Mouse (Mus musculus) kidney, postnatal 14 days (tissue): ENCODE measurements around the gene Gm20388.
"Not testable (repeated sequence)": the region's sequence is repeated elsewhere in the genome, so short reads cannot be mapped to it uniquely, and the experiment has no call there.

Source experiments
- DNase-seq: peaks from one replicate; pipeline ENCODE4 v3.0.0; 2022; ENCODE audit warnings: mixed read lengths

Gene Gm20388

DNA sequence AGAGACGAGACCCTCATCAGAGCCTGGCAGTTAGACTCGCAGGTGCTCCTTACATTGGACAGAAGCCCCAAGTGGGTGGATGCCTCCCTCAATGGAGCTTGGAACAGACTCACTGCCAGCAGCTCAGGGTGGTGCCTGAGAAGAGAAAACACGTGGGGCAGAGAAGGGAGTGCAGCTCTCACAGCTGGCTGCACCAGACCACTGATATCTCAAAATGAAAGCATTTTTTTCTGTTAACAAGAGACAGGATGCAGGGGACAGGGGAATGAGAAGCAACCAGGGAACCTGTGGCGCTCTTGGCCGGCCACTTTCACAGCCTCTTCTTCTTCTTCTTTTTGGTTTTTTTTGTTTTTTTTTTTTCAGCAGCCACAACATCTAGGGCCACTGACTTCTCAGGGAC, 3563.9 kb downstream of the Gm20388 start:
- not testable (repeated sequence) for DNase-seq

DNA sequence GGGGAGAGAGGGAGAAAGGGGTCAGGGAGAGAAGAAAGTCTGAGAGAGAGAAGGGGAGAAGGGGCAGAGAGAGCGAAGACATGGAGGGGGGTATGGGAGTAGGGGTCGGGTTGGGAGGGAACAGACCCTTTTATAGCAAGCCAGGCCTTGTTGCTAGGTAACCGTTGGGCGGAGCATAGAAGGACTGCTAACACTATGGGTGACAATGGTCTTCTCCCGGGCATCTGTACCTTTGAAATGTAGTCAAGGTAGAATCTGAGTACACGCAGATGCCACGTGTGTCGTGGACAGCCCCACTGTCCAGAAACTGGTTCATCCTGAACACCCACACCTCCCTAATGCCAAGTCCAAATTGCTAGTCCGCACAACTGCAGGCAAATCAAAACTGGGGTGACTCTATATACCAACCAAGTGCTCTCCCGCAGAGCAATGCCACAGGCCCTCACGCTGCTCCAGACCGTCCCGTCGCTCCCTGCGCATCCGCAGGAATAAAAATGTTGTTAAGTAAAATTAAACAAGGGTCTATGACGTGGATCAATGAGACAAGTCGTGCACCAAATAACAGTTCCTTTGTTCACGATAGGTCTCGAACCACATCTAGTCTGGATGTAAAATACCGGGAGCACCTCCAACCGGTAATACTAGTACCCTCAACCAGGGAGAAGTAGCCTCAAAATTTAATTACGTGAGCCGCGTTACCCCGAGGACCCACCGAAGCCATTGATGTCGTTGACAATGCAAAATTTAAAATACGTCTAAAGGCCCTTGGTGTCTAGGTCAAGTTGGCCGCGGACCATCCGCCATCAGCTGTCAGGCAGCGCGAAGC, 3566.5 kb downstream of the Gm20388 start:
- no peak for DNase-seq

- peak; percentile 97 for DNase-seq
These were observed 3567.2 kb downstream of the Gm20388 start, which contains the start of gene Afg3l1 for GRCm38 (mm10) chr8:123477737-123478258. Gene Afg3l1 (plus strand): TSS chr8:123477903.

- no peak for DNase-seq
These were observed 3568.0 kb downstream of the Gm20388 start for GRCm38 (mm10) chr8:123478456-123479218.

- no peak for DNase-seq
These were observed 3572.0 kb downstream of the Gm20388 start for GRCm38 (mm10) chr8:123482627-123483026.

- DNase-seq: no peak
These were observed 3580.8 kb downstream of the Gm20388 start for GRCm38 (mm10) chr8:123491280-123492075.

GRCm38 (mm10) chr8:123492898-123493297, 3582.3 kb downstream of the Gm20388 start:
- DNase-seq: no peak

DNA sequence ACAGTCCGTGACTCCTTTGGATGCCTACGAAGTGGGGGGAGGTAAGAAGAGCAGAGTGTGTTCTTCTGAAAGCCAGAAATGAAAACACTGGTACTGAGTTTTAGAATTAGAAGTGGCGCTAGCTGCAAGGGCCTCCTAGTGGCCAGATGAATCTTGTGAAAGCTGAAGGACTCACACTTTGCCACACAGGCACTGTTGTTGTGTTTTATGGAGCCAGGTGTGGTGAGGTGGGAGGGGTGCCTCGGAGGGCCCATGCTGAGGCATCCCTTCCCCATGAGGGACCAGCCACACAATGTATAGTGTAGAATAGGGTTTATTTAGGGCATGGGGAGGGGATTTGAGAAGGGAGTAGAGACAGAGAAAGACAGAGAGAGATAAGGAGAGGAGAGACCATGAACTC, 3587.1 kb downstream of the Gm20388 start:
- no peak for DNase-seq

DNA sequence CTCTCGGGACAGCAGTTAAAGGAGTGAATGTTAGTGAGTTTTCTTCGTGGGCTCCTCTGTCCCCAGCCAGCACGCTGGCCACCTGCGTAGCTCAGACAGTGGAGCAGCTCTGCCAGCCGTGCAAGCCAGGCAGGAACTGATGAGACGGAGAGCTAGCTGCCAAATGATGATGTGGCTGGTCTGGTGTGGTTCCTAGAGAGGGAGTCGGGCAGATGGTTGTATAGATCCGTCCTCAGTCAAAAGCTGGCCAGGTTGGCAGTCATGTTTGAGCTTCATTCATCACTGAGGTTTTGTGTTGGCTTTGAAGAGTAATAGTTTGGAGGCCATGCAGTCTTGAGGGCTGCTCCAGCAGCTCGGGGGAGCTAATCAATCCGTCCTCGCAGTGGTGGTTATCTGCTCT, 3588.3 kb downstream of the Gm20388 start:
- DNase-seq: no peak

DNA sequence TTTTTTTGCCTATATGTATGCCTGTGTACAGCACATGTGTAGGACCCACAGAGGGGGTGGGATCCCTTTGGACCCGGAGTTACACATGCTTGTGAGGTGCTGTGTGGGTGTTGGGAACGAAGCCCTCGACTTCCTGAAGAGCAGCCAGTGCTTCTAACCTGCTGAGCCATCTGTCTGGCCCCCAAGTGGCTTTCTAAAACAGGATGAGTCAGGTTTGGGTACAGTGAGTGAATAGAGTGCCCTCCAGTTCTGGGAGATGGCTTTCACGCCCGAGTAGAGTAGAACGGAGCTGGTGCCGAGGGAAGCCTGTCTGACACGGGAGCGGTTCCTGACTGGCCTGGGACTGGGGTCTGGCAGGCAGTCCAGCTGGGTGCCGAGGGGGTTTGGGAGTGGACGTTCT, 3588.9 kb downstream of the Gm20388 start:
- no peak for DNase-seq

GRCm38 (mm10) chr8:123502192-123502591, 3591.6 kb downstream of the Gm20388 start:
- DNase-seq: no peak

DNA sequence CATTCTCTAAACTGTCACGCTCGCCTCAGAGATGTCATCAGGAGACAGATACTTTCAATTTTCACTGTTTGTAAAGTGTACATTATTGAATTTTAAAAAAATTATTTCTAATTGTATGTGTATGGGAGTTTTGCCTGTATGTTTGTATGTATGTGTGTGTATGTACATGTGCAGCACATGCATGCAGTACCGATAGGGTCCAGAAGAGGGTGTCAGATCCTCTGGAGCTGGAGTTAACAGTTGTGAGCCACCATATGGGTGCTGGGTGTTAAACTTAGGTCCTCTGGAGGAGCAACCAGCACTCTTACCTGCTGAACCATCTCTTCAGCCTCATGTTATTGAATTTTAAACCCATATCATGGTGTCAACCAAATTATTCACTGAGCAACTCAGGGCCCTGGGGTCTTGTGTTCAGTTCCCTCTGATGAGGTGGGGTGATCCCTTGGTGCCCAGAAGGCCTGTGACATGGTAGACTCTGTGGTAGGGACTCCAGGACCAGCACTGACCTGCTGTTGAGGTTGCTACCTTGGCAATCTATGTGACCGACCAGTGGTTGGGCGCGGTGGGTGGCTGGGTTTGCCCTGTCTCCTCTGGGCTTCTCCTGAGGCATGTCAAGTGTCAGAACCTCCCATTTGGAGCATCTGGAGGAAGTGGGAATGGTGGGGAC, 3593.3 kb downstream of the Gm20388 start:
- DNase-seq: no peak

DNA sequence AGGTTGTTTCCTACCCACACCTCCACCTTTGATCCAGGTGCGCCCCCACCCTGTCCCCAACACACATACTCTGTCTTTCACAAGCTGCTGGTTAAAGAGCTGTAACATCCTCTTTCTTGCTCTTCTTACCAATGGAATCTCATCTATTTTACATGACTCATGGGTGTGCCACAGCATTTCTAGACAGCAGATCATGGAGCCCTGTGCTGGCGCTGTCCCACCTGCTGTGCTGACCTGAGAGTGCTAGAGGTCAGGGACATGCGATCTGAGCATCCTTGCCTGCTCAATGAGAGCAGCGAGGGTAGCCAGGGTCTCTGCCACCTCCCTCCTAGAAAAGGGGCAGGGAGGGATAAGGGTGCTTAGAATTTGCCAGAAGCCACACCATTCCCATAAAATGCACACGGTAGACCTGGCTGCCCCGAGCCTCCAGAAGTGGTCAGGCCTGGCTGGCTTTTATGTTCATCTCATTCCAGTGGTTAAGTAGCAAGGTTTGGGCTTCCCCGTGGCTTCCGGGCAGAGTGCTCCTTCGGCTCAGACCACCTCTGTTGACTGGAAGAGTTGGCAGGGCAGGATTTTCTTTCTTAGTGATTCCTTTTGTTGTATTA, 3594.1 kb downstream of the Gm20388 start:
- no peak for DNase-seq

GRCm38 (mm10) chr8:123505267-123505666, 3594.6 kb downstream of the Gm20388 start:
- DNase-seq: no peak

GRCm38 (mm10) chr8:123505695-123506094, 3595.1 kb downstream of the Gm20388 start:
- DNase-seq: no peak

GRCm38 (mm10) chr8:123507153-123507552, 3596.5 kb downstream of the Gm20388 start:
- DNase-seq: no peak

DNA sequence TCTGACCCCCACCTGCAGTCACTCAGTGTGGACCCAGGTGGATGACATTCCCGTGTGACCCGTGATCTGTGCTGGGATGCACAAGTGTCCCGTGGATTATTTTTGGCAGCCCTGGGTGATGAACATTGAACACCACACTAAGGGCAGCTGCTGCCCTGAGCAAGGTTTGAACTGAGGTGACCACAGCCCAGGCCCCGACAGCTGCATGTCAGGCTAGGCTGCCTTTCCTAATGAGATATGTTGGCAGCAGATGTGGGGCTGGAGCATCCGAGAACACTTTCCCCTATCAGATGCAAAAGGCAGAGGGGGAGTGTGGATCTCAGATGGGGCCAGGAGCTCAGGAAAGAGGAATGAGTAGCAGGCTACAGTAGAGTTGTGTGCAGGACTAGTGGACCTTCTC, 3600.2 kb downstream of the Gm20388 start:
- no peak for DNase-seq

- DNase-seq: no peak
These were observed 3603.5 kb downstream of the Gm20388 start for GRCm38 (mm10) chr8:123514136-123514535.

DNA sequence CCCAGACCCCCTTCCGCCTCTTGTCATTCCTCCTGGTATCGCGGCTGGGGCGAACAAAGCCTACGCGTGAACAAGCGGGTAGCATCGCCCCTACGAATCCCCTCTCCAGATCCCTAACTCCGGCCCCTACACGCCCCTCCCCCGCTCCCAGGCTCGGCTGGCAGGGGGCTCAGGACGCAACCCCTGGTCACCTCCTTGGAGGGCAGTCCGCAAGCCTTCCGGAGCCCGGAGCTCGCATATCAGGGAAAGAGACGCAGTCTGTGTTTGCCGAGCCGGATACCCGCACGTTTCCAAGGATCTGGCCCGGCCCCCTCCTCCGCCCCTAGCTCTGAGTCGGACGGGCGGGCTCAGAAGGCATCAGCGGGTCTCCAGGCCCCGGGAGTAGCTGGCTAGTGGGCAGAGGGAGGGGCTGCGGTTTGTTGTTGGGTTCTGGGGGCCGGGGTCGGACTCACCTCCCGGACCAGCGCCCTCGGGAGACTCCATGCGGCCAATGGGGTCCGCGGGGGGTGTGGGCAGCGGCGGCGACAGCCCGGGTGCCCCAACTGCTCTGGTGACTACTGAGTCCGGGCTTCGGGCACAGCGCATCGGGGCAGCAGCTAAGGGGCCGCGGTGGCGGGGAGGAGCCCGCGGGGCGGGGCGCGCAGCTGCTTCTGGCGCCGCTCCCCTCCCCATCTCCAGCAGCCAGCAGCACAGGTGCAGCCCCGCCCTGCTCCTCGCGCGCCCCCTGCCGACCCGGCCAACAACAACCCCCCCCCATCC, 3604.3 kb downstream of the Gm20388 start, which contains the start of gene Dbndd1:
Dbndd1 (minus strand) TSS at position 683 of the 759 bp plus-strand sequence.
- peak; percentile 44 for DNase-seq

DNA sequence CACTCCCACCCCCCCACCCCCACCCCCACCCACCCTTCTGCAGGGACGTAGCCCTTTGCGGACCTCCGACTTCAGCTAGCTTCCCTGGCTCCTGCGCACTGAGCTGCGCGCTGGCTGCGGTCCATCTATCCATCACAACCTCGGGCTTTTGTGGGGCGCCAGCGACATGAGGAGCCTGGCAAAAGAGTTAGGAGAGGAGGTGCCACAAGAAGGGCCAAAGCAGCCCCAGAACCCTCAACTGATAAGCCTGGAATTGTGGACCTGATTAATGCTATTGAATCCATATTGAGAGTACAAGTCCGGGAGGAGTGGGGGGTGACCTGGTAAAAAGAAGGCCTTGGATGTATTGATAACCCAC, 3604.9 kb downstream of the Gm20388 start:
- DNase-seq: no peak

- DNase-seq: no peak
These were observed 3606.0 kb downstream of the Gm20388 start for GRCm38 (mm10) chr8:123516596-123516995.
